Mouse (Mus musculus): ENCODE measurements around the gene Necap2.

Necap2 gene

DNA sequence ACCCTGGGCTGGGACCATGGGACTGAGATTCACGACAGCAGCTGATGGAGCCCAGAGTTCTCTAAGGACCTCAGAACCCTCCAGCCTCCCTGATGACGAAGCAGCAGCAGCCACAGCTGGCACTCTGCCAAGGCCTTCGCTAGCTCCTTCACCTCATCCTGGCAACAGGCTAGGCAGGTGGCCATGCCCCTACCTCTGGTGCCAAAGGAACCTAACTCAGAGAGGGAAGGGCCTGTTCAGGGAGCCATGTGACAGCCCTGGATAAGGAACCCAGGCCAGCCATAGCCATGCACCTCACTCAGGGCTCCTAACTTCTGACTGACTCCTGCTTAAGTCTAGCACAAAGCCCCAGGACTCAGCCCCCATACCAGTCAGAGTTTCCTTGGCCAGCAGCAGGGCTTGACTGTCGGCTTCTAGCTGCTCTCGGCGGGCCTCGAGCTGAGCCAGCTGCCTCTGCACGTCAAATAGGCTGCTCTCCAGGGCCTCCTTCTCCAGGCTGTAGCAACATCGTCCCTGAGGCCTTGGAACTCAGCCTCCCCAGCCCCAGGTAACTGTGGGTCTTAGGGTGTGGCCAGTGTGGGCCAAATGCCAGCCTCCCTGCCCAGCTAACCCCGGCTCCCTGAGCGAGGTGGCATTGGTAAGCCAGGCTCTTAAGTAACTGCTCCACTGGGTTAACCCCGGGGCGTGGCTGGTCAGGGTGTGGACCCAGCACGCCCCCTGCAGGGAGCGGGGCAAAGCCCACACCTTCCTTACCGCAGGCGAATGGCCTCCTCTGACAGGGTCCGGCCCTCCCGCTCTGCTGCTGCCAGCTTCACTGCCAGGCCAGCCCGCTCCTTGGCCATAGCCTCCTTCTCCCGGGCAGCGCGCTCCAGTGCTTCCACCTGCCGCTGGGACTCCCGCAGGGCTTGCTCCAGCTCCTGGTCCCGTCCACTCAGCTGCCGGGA is 44.3 kb downstream of the Necap2 start:
- DNase-seq (ENCODE audit: low spot score): no peak

DNA sequence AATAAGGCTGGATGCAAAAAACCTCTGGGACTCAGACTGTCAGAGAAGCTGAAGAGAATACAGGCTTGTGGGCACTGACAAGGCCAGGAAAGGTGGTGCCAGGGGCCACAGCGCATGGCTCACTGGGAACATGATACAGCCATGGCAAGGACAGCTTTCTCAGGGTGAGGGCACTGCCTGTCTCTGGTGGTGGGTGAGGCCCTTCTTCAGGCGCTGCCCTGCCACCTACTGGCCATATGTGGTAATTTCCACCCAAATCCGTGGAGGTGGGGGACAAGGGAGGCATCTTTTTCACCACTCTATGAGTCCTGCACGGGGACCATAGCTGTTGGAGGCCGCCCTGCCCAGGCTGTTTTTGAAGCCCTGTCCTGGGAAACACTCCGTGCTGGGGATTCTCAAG is 46.4 kb downstream of the Necap2 start:
- peak; percentile 63 for DNase-seq (ENCODE audit: low spot score)

DNA sequence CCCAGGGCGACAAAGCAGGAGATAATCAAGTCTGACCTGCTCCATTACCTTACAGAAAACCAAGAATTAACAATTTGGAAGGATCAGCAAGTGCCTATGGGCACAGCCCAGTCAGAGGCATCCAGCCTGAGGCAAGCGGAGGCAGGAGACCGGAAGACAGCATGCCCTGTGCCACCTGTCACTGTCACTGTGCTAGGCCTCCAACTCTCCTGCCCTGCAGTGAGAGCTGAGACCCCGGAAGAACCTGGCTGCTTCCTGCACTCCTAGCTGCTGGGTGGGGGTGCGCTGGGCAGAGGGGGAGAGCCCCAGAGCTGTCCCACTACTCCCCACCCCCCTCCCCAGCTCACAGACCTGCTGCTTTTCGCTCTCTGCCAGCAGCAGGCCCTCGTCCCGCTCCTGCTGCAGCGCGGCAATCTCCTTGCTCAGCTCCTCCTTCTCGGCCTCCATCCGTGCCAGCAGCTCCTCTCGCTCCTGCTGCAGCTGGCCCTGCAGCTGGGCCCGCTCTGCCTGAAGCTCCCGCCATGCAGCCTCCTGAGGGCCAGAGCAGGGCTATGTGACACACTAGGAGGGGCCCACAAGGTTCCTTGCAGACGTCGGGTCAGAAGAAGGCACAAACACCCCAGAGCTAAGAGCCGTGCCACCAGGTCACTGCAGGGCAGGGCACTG is 47.5 kb downstream of the Necap2 start:
- no peak for DNase-seq (ENCODE audit: low spot score)

DNA sequence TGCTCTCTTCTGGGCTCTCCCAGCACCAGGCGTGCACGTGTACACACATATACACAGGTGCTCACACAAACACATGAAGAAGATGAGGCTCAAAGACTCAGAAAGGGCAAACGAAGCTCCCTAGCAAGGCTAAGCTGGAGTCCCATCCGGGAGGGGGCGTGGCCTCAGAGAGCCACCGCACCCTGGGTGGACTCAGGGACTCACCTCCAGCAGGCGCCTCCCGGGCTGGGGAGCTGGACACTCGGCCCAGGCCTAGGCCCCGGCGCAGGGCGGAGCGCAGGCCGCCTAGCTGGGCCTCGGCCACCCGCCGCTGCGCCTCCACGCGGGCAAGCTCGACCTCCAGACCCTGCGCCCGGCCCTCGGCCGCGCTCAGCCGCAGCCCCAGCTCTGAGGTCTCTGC is 53.2 kb downstream of the Necap2 start:
- DNase-seq (ENCODE audit: low spot score): no peak

DNA sequence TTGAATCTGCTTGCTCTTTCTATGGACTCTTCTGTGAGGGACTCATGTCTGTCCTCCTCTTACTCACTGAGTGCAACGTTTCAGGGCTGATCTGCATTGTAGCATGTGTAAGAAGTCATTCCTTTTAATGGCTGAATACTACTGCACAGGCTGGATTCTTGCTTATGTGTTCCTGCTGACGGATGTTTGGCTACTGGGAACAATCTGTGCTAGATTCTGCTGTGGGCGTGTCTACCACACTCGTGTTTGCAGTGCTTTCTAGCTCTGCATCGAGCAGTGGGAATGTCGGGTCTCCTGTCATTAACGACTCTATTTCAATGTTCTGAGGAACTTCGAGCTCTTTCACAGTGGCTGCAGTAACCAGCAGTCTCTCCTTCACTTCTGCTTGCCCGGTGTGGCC is 54.1 kb downstream of the Necap2 start:
- DNase-seq (ENCODE audit: low spot score): no peak

DNA sequence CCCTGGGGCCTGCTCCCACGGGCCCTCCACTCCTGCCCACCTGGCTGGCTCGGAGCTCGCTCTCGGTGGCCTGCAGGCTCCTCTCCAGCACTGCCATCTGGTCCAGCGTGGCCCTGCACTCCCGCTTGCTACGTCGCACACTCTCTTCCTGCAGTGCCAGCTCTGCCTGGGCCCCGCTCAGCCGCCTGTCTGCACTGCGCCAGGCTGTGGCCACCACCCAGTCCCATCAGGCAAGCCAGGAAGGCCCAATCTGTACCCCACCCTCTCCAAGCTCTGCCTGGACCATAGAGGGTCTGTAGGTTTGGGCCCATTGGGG is 56.6 kb downstream of the Necap2 start:
- no peak for DNase-seq (ENCODE audit: low spot score)

DNA sequence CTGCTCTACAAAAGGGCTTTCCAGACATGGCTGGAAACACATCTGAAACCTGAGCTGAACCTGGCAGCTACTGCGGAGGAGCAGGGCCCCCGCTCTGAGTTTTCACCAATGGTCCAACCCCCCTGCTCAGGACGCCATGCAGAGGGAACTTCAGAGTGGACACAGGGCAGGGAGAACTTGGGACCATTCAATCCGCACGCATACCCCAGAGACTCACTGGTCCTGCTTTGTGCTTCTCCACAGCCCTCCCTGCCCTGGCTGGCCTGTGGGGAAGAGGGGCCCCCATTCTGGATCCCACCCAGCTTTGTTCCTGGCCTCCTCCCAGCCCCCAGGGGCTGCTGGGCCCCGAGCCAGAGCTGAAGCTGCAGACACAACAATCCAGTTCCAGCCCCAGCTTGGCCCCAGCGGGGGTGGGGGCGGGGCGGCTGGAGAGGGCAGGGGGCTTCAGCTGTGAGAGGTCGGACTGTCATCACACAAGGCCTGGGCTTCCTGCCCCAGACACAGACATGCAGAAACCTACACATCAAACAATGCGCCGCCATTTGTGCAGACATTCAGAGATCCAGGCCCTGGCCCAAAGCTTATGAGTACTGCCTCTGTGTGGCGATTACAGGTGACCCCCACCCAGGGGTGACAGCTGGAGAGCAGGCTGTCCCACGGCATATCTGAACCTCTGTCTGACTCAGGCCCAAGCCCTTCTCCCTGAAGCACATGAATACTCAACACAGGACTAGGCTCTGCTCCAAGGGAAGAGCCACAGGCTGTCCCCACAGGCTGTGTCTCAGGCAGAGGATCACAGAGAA is 57.1 kb downstream of the Necap2 start:
- DNase-seq (ENCODE audit: low spot score): peak; percentile 74

DNA sequence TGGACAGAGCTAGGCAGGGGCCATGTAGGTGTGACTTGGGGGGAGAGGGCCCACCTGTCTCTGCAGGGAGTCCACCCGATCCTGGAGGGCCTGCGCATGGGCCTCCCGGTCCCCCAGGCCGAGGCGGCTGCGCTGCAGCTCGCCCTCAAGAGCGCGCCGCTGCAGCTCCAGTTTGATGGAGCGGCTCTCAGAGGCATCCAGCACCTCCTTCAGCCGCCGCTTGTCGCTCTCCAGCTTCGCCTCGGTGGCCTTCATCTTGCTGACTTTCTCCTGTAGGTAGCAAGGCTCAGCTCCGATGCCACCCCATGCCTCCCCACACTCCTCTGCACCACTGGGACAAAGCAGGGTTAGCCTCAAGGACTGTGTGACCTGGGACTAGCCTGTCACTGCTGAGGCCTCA is 57.9 kb downstream of the Necap2 start:
- no peak for DNase-seq (ENCODE audit: low spot score)

DNA sequence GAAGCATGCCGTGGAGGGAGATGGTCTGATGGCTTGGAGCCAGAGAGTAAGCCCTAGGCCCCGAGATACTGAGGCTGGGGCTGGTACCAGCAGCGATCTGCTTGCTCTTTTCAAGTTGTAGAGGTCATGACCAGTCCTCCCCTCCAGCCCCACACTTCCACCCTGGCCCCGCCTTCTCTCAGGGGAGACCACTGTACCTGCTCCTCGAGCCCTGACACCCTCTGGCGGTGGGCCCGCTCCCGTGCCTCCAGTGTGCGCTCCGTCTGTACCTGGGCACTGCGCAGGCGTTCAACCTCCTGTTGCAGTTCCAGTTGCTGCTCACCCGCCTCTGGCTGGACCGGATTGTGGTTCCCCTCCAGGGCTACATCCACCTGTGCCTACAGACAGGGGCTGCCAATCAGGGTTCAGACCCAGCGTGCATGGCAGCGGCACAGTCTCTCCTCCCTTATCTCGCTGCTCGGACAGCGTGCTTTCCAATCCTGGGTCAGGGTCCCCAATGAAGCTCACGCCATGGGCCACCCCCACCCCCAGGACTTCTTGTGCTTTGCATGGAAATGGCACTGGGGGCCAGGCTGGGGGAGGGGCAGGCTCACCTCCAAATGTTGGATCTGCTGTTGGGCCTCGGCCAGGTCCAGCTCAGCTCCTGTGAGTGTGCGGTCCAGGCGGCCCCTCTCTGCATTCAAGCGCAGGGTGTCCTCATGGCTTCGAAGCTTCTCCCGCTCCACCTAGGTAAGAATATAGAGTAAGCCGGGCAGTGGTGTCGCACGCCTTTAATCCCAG is 60.3 kb downstream of the Necap2 start:
- DNase-seq (ENCODE audit: low spot score): no peak

All from ovary, postnatal 10 days (tissue).